Mouse (Mus musculus): ENCODE data around the gene Usp35. TPM values are rescaled to one million over a fixed set of nuclear protein-coding genes. Genes with fewer than 3 reads are reported as not detected.

Usp35 gene
- polyA plus RNA-seq, 1 experiment from 2014 or later: 3.9 TPM

DNA sequence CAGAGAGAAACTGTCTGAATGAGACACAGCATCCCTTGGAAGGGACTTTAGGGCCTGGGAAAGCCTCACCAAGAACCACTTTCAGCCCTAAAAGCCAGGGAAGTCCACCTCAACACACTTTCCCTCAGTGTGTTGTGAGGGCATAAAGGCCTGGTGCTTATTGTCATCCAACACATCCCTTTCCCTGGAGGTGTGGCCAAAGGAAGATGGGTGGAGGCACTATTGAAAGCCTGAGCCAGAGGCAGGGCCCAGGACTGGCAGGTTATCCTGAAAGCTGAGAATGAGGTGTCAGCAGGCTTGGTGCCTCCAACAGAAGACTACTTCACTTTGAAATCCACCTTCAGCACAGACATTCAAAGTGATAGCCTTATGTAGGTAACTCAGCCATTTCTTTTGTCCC is 27.3 kb downstream of the Usp35 start:
- Histone ChIP-seq H3K36me3 (ENCODE audit: control insufficient read depth, insufficient read depth, low read length) (peaks cover 69% of the 10 kb centered on the region), H3K4me3 (replicated peaks; ENCODE audit: low read depth, low read length) (no peak overlapping the region), H3K27me3 (ENCODE audit: control insufficient read depth, insufficient read depth, low read length) (no peaks in the 10 kb centered on the region), H3K27ac (replicated peaks; ENCODE audit: low read depth, low read length) (no peak overlapping the region), H3K9me3 (ENCODE audit: control insufficient read depth, low read length) (no peaks in the 10 kb centered on the region), H3K9ac (replicated peaks; ENCODE audit: low read length) (no peak overlapping the region), H3K4me1 (ENCODE audit: control insufficient read depth, insufficient read depth, low read length) (no peaks in the 10 kb centered on the region), H3K4me2 (ENCODE audit: low read length) (no peak overlapping the region)
- no peak for ATAC-seq (ENCODE audit: low FRiP score, low TSS enrichment)
- DNase-seq: no peak

DNA sequence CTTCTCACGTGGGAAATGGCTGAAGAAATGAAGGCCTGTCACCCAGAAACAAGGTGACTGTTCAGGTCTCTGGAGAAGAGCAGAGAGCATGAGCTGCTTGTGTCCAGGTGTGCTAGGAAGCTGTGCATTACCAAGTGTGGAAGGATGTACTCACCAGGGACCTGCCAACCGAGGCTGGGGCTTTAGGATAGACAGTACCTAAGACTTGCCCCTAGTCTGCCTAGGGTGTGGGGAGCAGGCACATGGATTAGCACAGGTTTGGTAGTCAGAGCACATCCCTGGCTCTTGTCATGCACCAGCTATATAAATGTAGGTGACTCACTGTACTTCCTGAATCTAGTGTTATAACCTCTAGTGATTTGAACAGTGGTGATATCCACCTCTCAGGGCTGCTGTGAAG is 28.2 kb downstream of the Usp35 start:
- H3K4me2 ChIP-seq (ENCODE audit: low read length): no peak overlapping the region
- H3K9me3 ChIP-seq (ENCODE audit: control insufficient read depth, low read length): no peaks in the 10 kb centered on the region
- no peak overlapping the region for H3K27ac ChIP-seq (replicated peaks; ENCODE audit: low read depth, low read length)
- H3K4me3 ChIP-seq (replicated peaks; ENCODE audit: low read depth, low read length): no peak overlapping the region
- no peak overlapping the region for H3K9ac ChIP-seq (replicated peaks; ENCODE audit: low read length)
- no peaks in the 10 kb centered on the region for H3K4me1 ChIP-seq (ENCODE audit: control insufficient read depth, insufficient read depth, low read length)
- DNase-seq: no peak
- no peak for ATAC-seq (ENCODE audit: low FRiP score, low TSS enrichment)
- peaks cover 69% of the 10 kb centered on the region for H3K36me3 ChIP-seq (ENCODE audit: control insufficient read depth, insufficient read depth, low read length)
- no peaks in the 10 kb centered on the region for H3K27me3 ChIP-seq (ENCODE audit: control insufficient read depth, insufficient read depth, low read length)
- WGBS: 76% methylated on average over 2 of the region's 2 CpGs

DNA sequence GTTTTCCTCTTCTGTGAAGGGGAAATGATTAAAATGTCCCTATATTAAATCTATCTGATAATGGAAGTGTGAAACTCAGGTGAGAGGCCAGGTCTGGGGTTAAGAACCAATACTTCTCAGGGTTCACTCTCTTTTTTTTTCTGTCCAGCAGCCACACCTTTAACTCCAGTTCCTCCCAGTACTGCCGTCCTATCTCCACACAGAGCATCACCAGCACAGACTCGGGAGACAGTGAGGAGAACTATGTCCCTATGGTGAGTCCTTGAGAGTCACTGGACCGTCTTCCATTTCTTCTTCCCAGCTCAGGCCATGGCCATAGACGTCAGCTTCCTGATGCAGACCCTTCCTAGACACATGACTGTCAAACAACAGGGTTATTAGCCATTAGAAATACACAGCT is 28.9 kb downstream of the Usp35 start:
- H3K4me1 ChIP-seq (ENCODE audit: control insufficient read depth, insufficient read depth, low read length): no peaks in the 10 kb centered on the region
- ATAC-seq (ENCODE audit: low FRiP score, low TSS enrichment): no peak
- no peak for DNase-seq
- 88% methylated on average over 4 of the region's 4 CpGs for WGBS
- no peak overlapping the region for H3K27ac ChIP-seq (replicated peaks; ENCODE audit: low read depth, low read length)
- H3K36me3 ChIP-seq (ENCODE audit: control insufficient read depth, insufficient read depth, low read length): peaks cover 62% of the 10 kb centered on the region
- no peak overlapping the region for H3K4me3 ChIP-seq (replicated peaks; ENCODE audit: low read depth, low read length)
- H3K27me3 ChIP-seq (ENCODE audit: control insufficient read depth, insufficient read depth, low read length): no peaks in the 10 kb centered on the region
- no peaks in the 10 kb centered on the region for H3K9me3 ChIP-seq (ENCODE audit: control insufficient read depth, low read length)
- H3K4me2 ChIP-seq (ENCODE audit: low read length): no peak overlapping the region
- H3K9ac ChIP-seq (replicated peaks; ENCODE audit: low read length): no peak overlapping the region

DNA sequence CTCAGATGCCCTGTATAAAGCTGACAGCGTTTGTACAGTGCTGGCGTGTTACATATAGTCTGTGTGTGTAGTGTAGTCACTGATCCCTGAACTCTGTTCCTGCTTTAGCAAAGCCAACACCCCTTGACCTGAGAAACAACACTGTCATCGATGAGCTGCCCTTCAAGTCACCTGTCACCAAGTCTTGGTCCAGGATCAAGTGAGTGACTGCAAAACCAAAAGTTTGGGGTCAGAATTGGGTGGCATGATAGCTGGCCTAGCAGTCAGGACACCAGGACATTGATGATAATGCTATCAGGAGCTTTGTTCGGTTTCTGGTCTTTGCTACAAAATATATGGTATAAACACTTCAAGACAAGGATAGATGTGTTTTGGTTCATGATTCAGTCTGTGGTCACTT is 29.6 kb downstream of the Usp35 start:
- Histone ChIP-seq H3K9ac (replicated peaks; ENCODE audit: low read length) (no peak overlapping the region), H3K36me3 (ENCODE audit: control insufficient read depth, insufficient read depth, low read length) (peaks cover 58% of the 10 kb centered on the region), H3K4me1 (ENCODE audit: control insufficient read depth, insufficient read depth, low read length) (no peaks in the 10 kb centered on the region), H3K9me3 (ENCODE audit: control insufficient read depth, low read length) (no peaks in the 10 kb centered on the region), H3K4me2 (ENCODE audit: low read length) (no peak overlapping the region), H3K27me3 (ENCODE audit: control insufficient read depth, insufficient read depth, low read length) (no peaks in the 10 kb centered on the region), H3K4me3 (replicated peaks; ENCODE audit: low read depth, low read length) (no peak overlapping the region), H3K27ac (replicated peaks; ENCODE audit: low read depth, low read length) (no peak overlapping the region)
- ATAC-seq (ENCODE audit: low FRiP score, low TSS enrichment): no peak
- DNase-seq: no peak
- 94% methylated on average over 4 of the region's 4 CpGs for WGBS

DNA sequence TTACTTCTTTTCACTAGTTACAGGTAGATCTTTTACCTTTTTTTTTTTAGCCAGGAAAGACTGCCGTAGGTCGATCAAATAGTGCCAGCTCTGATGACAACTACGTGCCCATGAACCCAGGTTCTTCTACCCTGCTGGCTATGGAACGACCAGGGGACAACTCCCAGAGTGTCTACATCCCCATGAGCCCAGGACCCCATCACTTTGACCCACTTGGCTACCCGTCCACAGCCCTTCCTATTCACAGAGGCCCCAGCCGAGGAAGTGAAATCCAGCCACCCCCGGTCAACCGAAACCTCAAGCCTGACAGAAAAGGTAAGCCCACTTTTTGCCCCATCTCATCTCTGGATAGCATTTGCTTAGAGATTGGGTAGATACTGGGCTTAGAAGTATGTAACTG is 30.5 kb downstream of the Usp35 start:
- Histone ChIP-seq H3K27me3 (ENCODE audit: control insufficient read depth, insufficient read depth, low read length) (no peaks in the 10 kb centered on the region), H3K36me3 (ENCODE audit: control insufficient read depth, insufficient read depth, low read length) (peaks cover 49% of the 10 kb centered on the region), H3K9ac (replicated peaks; ENCODE audit: low read length) (no peak overlapping the region), H3K4me3 (replicated peaks; ENCODE audit: low read depth, low read length) (no peak overlapping the region), H3K27ac (replicated peaks; ENCODE audit: low read depth, low read length) (no peak overlapping the region), H3K4me2 (ENCODE audit: low read length) (no peak overlapping the region), H3K9me3 (ENCODE audit: control insufficient read depth, low read length) (no peaks in the 10 kb centered on the region), H3K4me1 (ENCODE audit: control insufficient read depth, insufficient read depth, low read length) (no peaks in the 10 kb centered on the region)
- DNase-seq: no peak
- 86% methylated on average over 8 of the region's 8 CpGs for WGBS
- ATAC-seq (ENCODE audit: low FRiP score, low TSS enrichment): no peak

DNA sequence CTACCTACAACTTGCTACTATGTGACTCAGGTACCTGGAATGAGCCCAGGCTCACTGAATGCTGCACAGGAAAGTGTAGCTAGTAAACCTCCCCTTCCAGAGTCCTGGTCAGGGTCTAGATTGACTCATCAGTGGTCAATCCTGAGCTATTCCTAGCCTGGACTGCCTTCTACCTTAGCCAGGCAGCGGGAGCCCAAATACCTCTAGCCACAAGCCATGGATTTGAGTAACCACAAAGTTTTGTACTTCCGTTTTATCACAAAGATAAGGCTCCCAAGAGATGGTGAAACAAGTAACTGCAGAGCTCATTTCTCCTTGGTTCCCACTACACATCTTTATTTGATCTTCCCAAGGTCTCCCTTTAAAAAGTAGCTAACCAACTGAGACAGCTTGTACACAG is 30.9 kb downstream of the Usp35 start:
- 92% methylated on average over 2 of the region's 2 CpGs for WGBS
- no peak for ATAC-seq (ENCODE audit: low FRiP score, low TSS enrichment)
- Histone ChIP-seq H3K9me3 (ENCODE audit: control insufficient read depth, low read length) (no peaks in the 10 kb centered on the region), H3K4me1 (ENCODE audit: control insufficient read depth, insufficient read depth, low read length) (no peaks in the 10 kb centered on the region), H3K4me2 (ENCODE audit: low read length) (no peak overlapping the region), H3K27me3 (ENCODE audit: control insufficient read depth, insufficient read depth, low read length) (no peaks in the 10 kb centered on the region), H3K9ac (replicated peaks; ENCODE audit: low read length) (no peak overlapping the region), H3K36me3 (ENCODE audit: control insufficient read depth, insufficient read depth, low read length) (peaks cover 48% of the 10 kb centered on the region), H3K27ac (replicated peaks; ENCODE audit: low read depth, low read length) (no peak overlapping the region), H3K4me3 (replicated peaks; ENCODE audit: low read depth, low read length) (no peak overlapping the region)
- DNase-seq: no peak

DNA sequence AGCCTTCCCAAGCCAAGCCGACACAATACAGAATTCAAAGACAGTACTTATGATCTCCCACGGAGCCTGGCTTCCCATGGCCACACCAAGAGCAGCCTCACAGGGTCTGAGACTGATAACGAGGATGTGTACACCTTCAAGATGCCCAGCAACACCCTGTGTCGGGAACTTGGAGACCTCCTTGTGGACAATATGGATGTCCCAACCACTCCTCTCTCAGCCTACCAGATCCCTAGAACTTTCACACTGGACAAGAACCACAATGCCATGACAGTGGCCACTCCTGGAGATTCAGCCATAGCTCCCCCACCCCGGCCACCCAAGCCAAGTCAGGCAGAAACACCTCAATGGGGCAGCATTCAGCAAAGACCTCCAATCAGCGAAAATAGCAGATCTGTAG is 32.9 kb downstream of the Usp35 start:
- no peak for ATAC-seq (ENCODE audit: low FRiP score, low TSS enrichment)
- WGBS: 84% methylated on average over 6 of the region's 6 CpGs
- no peak overlapping the region for H3K4me3 ChIP-seq (replicated peaks; ENCODE audit: low read depth, low read length)
- H3K9me3 ChIP-seq (ENCODE audit: control insufficient read depth, low read length): no peaks in the 10 kb centered on the region
- H3K4me2 ChIP-seq (ENCODE audit: low read length): no peak overlapping the region
- no peak for DNase-seq
- H3K36me3 ChIP-seq (ENCODE audit: control insufficient read depth, insufficient read depth, low read length): peaks cover 32% of the 10 kb centered on the region
- H3K27ac ChIP-seq (replicated peaks; ENCODE audit: low read depth, low read length): no peak overlapping the region
- H3K9ac ChIP-seq (replicated peaks; ENCODE audit: low read length): no peak overlapping the region
- H3K27me3 ChIP-seq (ENCODE audit: control insufficient read depth, insufficient read depth, low read length): no peaks in the 10 kb centered on the region
- no peaks in the 10 kb centered on the region for H3K4me1 ChIP-seq (ENCODE audit: control insufficient read depth, insufficient read depth, low read length)

DNA sequence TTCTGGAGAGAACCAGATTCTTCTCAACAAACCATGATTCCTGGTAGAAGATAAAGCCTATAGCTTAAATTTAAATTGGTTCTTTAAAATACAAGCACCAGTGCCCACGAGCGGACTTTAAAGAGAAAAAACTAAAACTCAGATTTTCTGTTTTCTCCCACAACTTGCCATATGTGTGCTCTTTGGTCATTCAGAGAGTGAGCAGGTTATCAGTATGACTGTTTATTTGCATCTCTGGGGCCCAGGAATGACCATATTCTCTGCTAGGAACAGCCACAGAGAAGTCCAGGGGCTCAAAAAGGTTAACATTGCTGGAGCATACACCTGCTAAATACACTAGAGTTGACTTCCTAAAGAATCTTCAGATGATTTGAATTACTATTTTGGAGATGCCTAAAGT is 33.5 kb downstream of the Usp35 start:
- H3K27me3 ChIP-seq (ENCODE audit: control insufficient read depth, insufficient read depth, low read length): no peaks in the 10 kb centered on the region
- H3K4me1 ChIP-seq (ENCODE audit: control insufficient read depth, insufficient read depth, low read length): no peaks in the 10 kb centered on the region
- 96% methylated on average over 2 of the region's 2 CpGs for WGBS
- DNase-seq (no peak), ATAC-seq (ENCODE audit: low FRiP score, low TSS enrichment) (no peak)
- peaks cover 25% of the 10 kb centered on the region for H3K36me3 ChIP-seq (ENCODE audit: control insufficient read depth, insufficient read depth, low read length)
- H3K4me2 ChIP-seq (ENCODE audit: low read length): no peak overlapping the region
- H3K27ac ChIP-seq (replicated peaks; ENCODE audit: low read depth, low read length): no peak overlapping the region
- H3K9me3 ChIP-seq (ENCODE audit: control insufficient read depth, low read length): no peaks in the 10 kb centered on the region
- H3K9ac ChIP-seq (replicated peaks; ENCODE audit: low read length): no peak overlapping the region
- H3K4me3 ChIP-seq (replicated peaks; ENCODE audit: low read depth, low read length): no peak overlapping the region

DNA sequence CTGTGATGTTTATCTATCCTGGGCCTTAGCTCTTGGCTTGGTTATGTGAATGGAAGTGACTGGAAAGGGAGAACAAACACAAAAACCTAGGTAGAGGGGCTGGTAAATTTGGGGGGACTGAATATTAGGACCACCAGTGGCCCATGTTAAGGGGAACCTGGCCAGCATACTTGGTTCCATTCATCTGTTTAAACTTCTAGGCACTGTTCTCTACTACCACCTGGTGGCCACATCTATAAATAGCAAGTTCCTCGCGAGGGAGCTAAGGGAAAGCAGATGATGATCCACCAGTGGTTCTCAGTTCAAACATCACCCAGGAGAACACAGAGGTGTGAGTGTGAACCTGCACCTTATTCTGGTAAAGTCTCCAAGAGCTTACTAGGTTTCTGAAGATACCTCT is 34.4 kb downstream of the Usp35 start:
- DNase-seq: peak; percentile 86
- no peak overlapping the region for H3K4me2 ChIP-seq (ENCODE audit: low read length)

More for the DNA sequence above, 34.4 kb downstream of the Usp35 start:
- Histone ChIP-seq H3K4me3 (replicated peaks; ENCODE audit: low read depth, low read length) (no peak overlapping the region), H3K36me3 (ENCODE audit: control insufficient read depth, insufficient read depth, low read length) (0 out of 2 replicates have a peak, but pooled peaks cover 17% of the 10 kb centered on the region), H3K27me3 (ENCODE audit: control insufficient read depth, insufficient read depth, low read length) (no peaks in the 10 kb centered on the region), H3K4me1 (ENCODE audit: control insufficient read depth, insufficient read depth, low read length) (no peaks in the 10 kb centered on the region), H3K27ac (replicated peaks; ENCODE audit: low read depth, low read length) (no peak overlapping the region), H3K9me3 (ENCODE audit: control insufficient read depth, low read length) (no peaks in the 10 kb centered on the region), H3K9ac (replicated peaks; ENCODE audit: low read length) (no peak overlapping the region)
- peak; percentile 43; the same call in 1 of the 2 replicates for ATAC-seq (ENCODE audit: low FRiP score, low TSS enrichment)
- 0% methylated on average over 2 of the region's 2 CpGs for WGBS

Measured in midbrain, embryonic 14.5 days (tissue).